Mouse (Mus musculus): ENCODE measurements around the gene Celf3. TPM values are rescaled to one million over a fixed set of nuclear protein-coding genes. Genes with fewer than 3 reads are reported as not detected.

The Celf3 gene
- 140 TPM for polyA plus RNA-seq (2015; fragmentation: Illumina TruSeq; extraction: RNeasy Lipid Tissue Mini Kit (QIAGEN cat#74804); ENCODE audit: low read depth, low replicate concordance)

GRCm38 (mm10) chr3:94477981-94478422 is at the start of gene Celf3:
TSS of gene Celf3 (plus strand) at chr3:94478295.

GRCm38 (mm10) chr3:94442951-94443596 is 35.0 kb upstream of the Celf3 start, which contains the start of gene Mrpl9:
TSS of gene Mrpl9 (plus strand) at chr3:94443318.

DNA sequence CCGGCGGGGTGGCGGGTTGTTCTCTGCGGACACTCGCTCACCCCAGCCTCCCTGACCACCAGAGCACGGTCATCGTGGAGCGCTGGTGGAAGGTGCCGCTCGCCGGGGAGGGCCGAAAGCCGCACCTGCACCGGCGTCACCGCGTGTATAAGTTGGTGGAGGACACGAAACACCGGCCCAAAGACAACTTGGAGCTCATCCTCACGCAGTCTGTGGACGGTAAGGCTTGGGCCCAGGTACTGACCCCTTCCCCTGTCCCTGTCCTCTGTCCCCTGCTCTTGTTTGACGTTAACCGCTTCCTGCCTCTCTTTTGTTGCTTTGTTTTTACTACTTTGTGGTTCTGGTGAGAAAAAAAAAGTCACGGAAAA is 34.5 kb upstream of the Celf3 start, which contains the start of gene Oaz3:
TSS of gene Oaz3 (minus strand) at position 319 of the 368 bp plus-strand sequence.

DNA sequence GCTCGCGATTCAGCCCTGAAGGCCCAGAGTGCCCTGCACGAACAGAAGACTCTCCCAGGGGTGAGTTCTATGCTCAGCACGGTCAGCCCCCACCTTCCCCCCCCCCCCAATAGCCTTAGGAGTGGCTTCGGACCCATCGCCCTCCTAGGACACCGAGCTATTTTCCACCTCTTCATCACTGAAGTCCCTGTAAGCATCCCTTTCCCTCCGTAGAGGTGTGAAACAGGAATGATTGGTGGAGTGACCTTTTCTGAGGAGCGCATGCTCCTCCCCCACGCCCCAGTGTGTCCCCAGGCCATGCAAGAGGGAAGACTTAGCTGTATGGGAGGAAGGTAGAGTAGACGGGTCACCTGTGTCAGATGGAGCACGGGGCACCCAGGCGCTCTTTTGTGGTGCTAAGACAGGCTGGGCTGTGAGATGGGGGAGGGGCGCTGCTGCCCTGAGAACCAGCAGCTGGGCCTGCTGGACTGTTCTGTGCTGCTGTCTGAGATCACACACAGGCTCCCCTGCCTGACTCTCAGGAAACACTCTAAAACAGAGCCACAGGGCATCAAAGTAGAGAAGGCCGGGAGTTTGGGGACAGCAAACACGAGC is 2.3 kb downstream of the Celf3 start, which contains the start of gene Riiad1:
TSS of gene Riiad1 (minus strand) at position 51 of the 594 bp plus-strand sequence.

Other genes with a start within 250 kb of the Celf3 start
- gene Gm4778, start 214.3 kb upstream of the Celf3 start, polyA plus RNA-seq (2015; fragmentation: Illumina TruSeq; extraction: RNeasy Lipid Tissue Mini Kit (QIAGEN cat#74804); ENCODE audit: low read depth, low replicate concordance), result not detected
- 37.3 TPM for gene Them4, start 168.2 kb upstream of the Celf3 start, polyA plus RNA-seq (2015; fragmentation: Illumina TruSeq; extraction: RNeasy Lipid Tissue Mini Kit (QIAGEN cat#74804); ENCODE audit: low read depth, low replicate concordance)
- not detected for gene Them5, start 136.2 kb upstream of the Celf3 start, polyA plus RNA-seq (2015; fragmentation: Illumina TruSeq; extraction: RNeasy Lipid Tissue Mini Kit (QIAGEN cat#74804); ENCODE audit: low read depth, low replicate concordance)
- gene C2cd4d, start 115.9 kb upstream of the Celf3 start, polyA plus RNA-seq (2015; fragmentation: Illumina TruSeq; extraction: RNeasy Lipid Tissue Mini Kit (QIAGEN cat#74804); ENCODE audit: low read depth, low replicate concordance), result 1.3 TPM
- gene Rorc, start 105.5 kb upstream of the Celf3 start, polyA plus RNA-seq (2015; fragmentation: Illumina TruSeq; extraction: RNeasy Lipid Tissue Mini Kit (QIAGEN cat#74804); ENCODE audit: low read depth, low replicate concordance), result 3.6 TPM
- 1.4 TPM for gene Lingo4, start 79.8 kb upstream of the Celf3 start, polyA plus RNA-seq (2015; fragmentation: Illumina TruSeq; extraction: RNeasy Lipid Tissue Mini Kit (QIAGEN cat#74804); ENCODE audit: low read depth, low replicate concordance)
- 30.5 TPM for gene Tdrkh, start 65.0 kb upstream of the Celf3 start, polyA plus RNA-seq (2015; fragmentation: Illumina TruSeq; extraction: RNeasy Lipid Tissue Mini Kit (QIAGEN cat#74804); ENCODE audit: low read depth, low replicate concordance)
- gene Mrpl9, start 35.0 kb upstream of the Celf3 start, polyA plus RNA-seq (2015; fragmentation: Illumina TruSeq; extraction: RNeasy Lipid Tissue Mini Kit (QIAGEN cat#74804); ENCODE audit: low read depth, low replicate concordance), result 62.1 TPM
- gene Oaz3, start 34.4 kb upstream of the Celf3 start, polyA plus RNA-seq (2015; fragmentation: Illumina TruSeq; extraction: RNeasy Lipid Tissue Mini Kit (QIAGEN cat#74804); ENCODE audit: low read depth, low replicate concordance), result not detected
- 7.8 TPM for gene Riiad1, start 2.0 kb downstream of the Celf3 start, polyA plus RNA-seq (2015; fragmentation: Illumina TruSeq; extraction: RNeasy Lipid Tissue Mini Kit (QIAGEN cat#74804); ENCODE audit: low read depth, low replicate concordance)
- gene Snx27, start 104.4 kb downstream of the Celf3 start, polyA plus RNA-seq (2015; fragmentation: Illumina TruSeq; extraction: RNeasy Lipid Tissue Mini Kit (QIAGEN cat#74804); ENCODE audit: low read depth, low replicate concordance), result 65.7 TPM
- not detected for gene Gm10972, start 164.8 kb downstream of the Celf3 start, polyA plus RNA-seq (2015; fragmentation: Illumina TruSeq; extraction: RNeasy Lipid Tissue Mini Kit (QIAGEN cat#74804); ENCODE audit: low read depth, low replicate concordance)
- gene Tuft1, start 180.6 kb downstream of the Celf3 start, polyA plus RNA-seq (2015; fragmentation: Illumina TruSeq; extraction: RNeasy Lipid Tissue Mini Kit (QIAGEN cat#74804); ENCODE audit: low read depth, low replicate concordance), result 4.1 TPM
- not detected for gene Selenbp2, start 215.3 kb downstream of the Celf3 start, polyA plus RNA-seq (2015; fragmentation: Illumina TruSeq; extraction: RNeasy Lipid Tissue Mini Kit (QIAGEN cat#74804); ENCODE audit: low read depth, low replicate concordance)

Measured in brain, adult 10 weeks (tissue).